Mouse (Mus musculus) heart, embryonic 12.5 days (tissue): ENCODE results near the gene Pmfbp1. TPM values are rescaled to one million over a fixed set of nuclear protein-coding genes. Genes with fewer than 3 reads are reported as not detected.

Experiments used
- ATAC-seq: fragments of 200-750 bp; cut with Nextera tagmentation; 2 replicates; pipeline ENCODE4 v1.8.0; 2017; ENCODE audit warnings: moderate TSS enrichment, moderate library complexity; ENCODE audit not compliant: insufficient number of reproducible peaks, low FRiP score
- H3K27ac ChIP-seq: fragments of 300-500 bp; sonication (generic); 2 replicates; pipeline ENCODE4 v1.5.1; 2016; ENCODE audit warnings: mild to moderate bottlenecking, moderate library complexity; ENCODE audit not compliant: poor library complexity, severe bottlenecking
- H3K27me3 ChIP-seq: fragments of 300-500 bp; sonication (generic); replicated peaks from 2 replicates; pipeline ENCODE4 v1.6.1; 2016; ENCODE audit warnings: mild to moderate bottlenecking, moderate library complexity
- H3K36me3 ChIP-seq: fragments of 300-500 bp; sonication (generic); 2 replicates; pipeline ENCODE4 v1.6.1; 2016; ENCODE audit warnings: mild to moderate bottlenecking, moderate library complexity
- H3K4me1 ChIP-seq: fragments of 300-500 bp; sonication (generic); replicated peaks from 2 replicates; pipeline ENCODE4 v1.6.1; 2016; ENCODE audit warnings: mild to moderate bottlenecking
- H3K4me2 ChIP-seq: fragments of 300-500 bp; sonication (generic); 2 replicates; pipeline ENCODE4 v1.6.1; 2016; ENCODE audit warnings: mild to moderate bottlenecking, moderate library complexity
- H3K4me3 ChIP-seq: fragments of 300-500 bp; sonication (generic); 2 replicates; pipeline ENCODE4 v1.5.1; 2016; ENCODE audit warnings: mild to moderate bottlenecking
- H3K9ac ChIP-seq: fragments of 300-500 bp; sonication (generic); 2 replicates; pipeline ENCODE4 v1.6.1; 2016; ENCODE audit warnings: mild to moderate bottlenecking, moderate library complexity
- H3K9me3 ChIP-seq: fragments of 300-500 bp; sonication (generic); replicated peaks from 2 replicates; pipeline ENCODE4 v1.6.1; 2016; ENCODE audit warnings: mild to moderate bottlenecking, moderate library complexity
- WGBS: fragments of 180-500 bp; shearing (Covaris S2); methylation state at CpG from one replicate; pipeline ENCODE4 v1.1.7; 2016; 5-methylcytosine and 5-hydroxymethylcytosine counted together
- polyA plus RNA-seq: library from polyadenylated mRNA; unstranded; fragments of >200 nt; fragmentation: Nextera tagmentation; extraction: Ambion mirVana; gene quantifications from 2 replicates; pipeline ENCODE4 v1.2.1, GENCODE M21; 2016

The Pmfbp1 gene
- polyA plus RNA-seq, 1 experiment from 2014 or later = not detected

GRCm38 (mm10) chr8:109592164-109592563 is 98.3 kb downstream of the Pmfbp1 start:
- Histone ChIP-seq H3K4me2 (no peak overlapping the region), H3K27me3 (no peaks in the 10 kb centered on the region), H3K36me3 (peaks cover 41% of the 10 kb centered on the region), H3K4me1 (no peaks in the 10 kb centered on the region), H3K27ac (no peak overlapping the region), H3K9ac (no peak overlapping the region), H3K4me3 (no peak overlapping the region), H3K9me3 (no peaks in the 10 kb centered on the region)
- no peak for ATAC-seq
- WGBS = 87% methylated on average over 5 of the region's 5 CpGs

Other genes starting within 250 kb of the Pmfbp1 start
- 19.5 and 19.8 TPM in 2 replicates for gene Dhx38, start 71.8 kb downstream of the Pmfbp1 start, polyA plus RNA-seq
- 16.2 and 17.2 TPM in 2 replicates for gene Txnl4b, start 71.9 kb downstream of the Pmfbp1 start, polyA plus RNA-seq
- gene Hp, start 85.1 kb downstream of the Pmfbp1 start, polyA plus RNA-seq = 0.33 TPM in 1 of 2 replicates, not detected in the other
- 35.6 and 38.2 TPM in 2 replicates for gene Dhodh, start 114.6 kb downstream of the Pmfbp1 start, polyA plus RNA-seq
- 0.05 and 0.32 TPM in 2 replicates for gene Pkd1l3, start 120.5 kb downstream of the Pmfbp1 start, polyA plus RNA-seq
- gene Ist1, start 199.2 kb downstream of the Pmfbp1 start, polyA plus RNA-seq = 92.8 and 96.2 TPM in 2 replicates
- 25.0 and 26.9 TPM in 2 replicates for gene Zfp821, start 211.5 kb downstream of the Pmfbp1 start, polyA plus RNA-seq
- 8.1 and 8.8 TPM in 2 replicates for gene Atxn1l, start 243.7 kb downstream of the Pmfbp1 start, polyA plus RNA-seq